Mouse (Mus musculus) neural tube, embryonic 12.5 days (tissue): Measurements from ENCODE around the gene Lhx5. TPM values are rescaled to one million over a fixed set of nuclear protein-coding genes. Genes with fewer than 3 reads are reported as not detected.

Source experiments
- polyA plus RNA-seq: library from polyadenylated mRNA; unstranded; fragments of >200 nt; fragmentation: Nextera tagmentation; extraction: Ambion mirVana; gene quantifications from 2 replicates; pipeline ENCODE4 v1.2.1, GENCODE M21; 2016

The Lhx5 gene
- polyA plus RNA-seq, 1 experiment from 2014 or later: 64.9 TPM

Other genes with a start within 250 kb of the Lhx5 start
- 7.0 TPM in 2 replicates for gene Sdsl, start 41.1 kb downstream of the Lhx5 start, polyA plus RNA-seq
- gene Sds, start 44.8 kb downstream of the Lhx5 start, polyA plus RNA-seq: not detected in 2 replicates
- gene Plbd2, start 71.9 kb downstream of the Lhx5 start, polyA plus RNA-seq: 44.7 and 46.2 TPM in 2 replicates
- 5.6 and 6.9 TPM in 2 replicates for gene Slc8b1, start 79.5 kb downstream of the Lhx5 start, polyA plus RNA-seq
- 19.4 and 21.7 TPM in 2 replicates for gene Tpcn1, start 157.0 kb downstream of the Lhx5 start, polyA plus RNA-seq
- 0.70 and 0.93 TPM in 2 replicates for gene Iqcd, start 157.3 kb downstream of the Lhx5 start, polyA plus RNA-seq
- 19.1 and 20.1 TPM in 2 replicates for gene Rita1, start 180.9 kb downstream of the Lhx5 start, polyA plus RNA-seq
- 57.8 and 58.3 TPM in 2 replicates for gene Ddx54, start 181.0 kb downstream of the Lhx5 start, polyA plus RNA-seq
- not detected in 2 replicates for gene Cfap73, start 202.5 kb downstream of the Lhx5 start, polyA plus RNA-seq
- 0.15 and 0.33 TPM in 2 replicates for gene Rasal1, start 217.1 kb downstream of the Lhx5 start, polyA plus RNA-seq